Mouse (Mus musculus) fibroblast of lung, adult 2 months (primary cell): ENCODE measurements around the gene Ppp2r3a.
A peak's percentile ranks its signal among the peaks of the same experiment; 100 is the strongest.

Source experiments
- DNase-seq: peaks from one replicate; pipeline ENCODE4 v3.0.0-alpha.2; 2011; ENCODE audit warnings: low read depth

The Ppp2r3a gene

GRCm38 (mm10) chr9:101250981-101251643, 483 bp downstream of the Ppp2r3a start:
- no peak for DNase-seq

DNA sequence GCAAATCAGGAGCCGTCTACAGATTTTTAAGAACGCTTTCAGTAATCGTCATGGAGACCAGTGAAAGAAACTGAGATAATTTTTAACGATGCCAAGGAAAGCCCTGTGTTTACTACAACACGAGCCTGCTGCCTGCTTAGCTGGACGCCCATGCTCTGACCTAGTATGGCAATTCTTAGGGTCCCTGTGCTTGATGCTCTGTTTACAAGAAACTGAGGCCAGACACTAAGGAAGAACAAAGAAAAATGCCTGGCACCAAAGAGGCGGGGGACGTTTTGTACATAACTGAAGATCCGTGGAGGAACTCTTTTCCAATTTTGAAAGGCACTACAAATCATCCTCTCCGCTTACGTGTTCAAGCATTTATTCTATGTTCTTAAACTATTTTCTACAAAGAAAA, 1.1 kb downstream of the Ppp2r3a start:
- DNase-seq = no peak

DNA sequence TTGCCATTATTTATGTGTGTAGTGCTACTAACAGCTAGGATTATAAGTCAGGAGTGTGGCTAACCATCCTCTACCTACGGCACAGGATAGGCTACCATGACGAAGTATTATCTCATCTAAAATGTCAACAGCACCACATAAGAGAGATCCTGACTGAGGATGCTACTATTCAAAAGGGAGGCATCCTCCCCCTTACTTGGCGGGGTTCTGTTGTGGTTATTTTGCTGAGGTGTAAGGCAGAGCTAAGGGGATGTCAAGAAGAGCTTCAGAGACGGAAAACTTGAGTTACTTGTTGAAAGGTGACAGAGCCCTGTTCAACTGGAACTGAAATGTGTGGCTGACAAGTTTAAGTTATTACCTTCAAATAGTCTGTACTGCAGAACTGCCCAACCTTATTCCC, 2.0 kb downstream of the Ppp2r3a start:
- no peak for DNase-seq

DNA sequence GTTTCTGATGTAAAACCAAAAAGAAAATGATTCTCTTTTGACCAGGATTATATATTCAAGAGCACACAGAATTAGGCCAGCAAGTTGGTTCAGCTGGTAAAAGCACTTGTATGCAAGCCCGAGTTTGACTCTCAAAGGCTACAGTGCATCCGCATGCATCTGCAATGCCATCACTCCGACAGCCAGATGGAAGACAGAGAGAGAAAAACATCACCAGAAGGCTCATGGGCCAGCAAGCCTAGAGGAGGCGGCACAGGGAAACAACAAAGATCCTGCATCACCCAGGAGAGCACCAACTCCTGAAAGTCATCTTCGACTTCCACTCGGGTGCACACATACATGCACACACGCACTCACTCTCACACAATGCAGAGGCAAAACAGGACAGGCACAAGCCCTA, 4.1 kb downstream of the Ppp2r3a start:
- DNase-seq = no peak

- DNase-seq = no peak
Measured at GRCm38 (mm10) chr9:101245493-101245892, 6.1 kb downstream of the Ppp2r3a start.

DNA sequence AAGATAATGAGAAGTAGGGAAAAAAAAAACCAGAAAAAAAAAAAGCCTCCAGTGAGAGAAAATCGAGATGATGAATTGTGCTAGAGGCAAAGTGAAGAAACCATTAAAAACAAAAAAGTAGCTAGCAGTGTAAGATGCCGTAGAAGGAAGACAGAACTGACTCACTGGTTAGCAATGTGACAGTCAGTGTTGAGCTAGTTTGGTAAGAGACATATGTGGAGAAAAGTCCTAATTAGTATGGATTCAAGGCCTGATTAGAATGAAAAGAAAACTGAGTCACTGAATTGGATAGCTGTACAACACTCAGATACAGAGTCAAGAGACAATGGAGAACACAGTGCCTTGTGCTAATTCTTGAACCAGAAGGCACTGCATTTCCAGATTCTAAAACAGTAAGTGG, 7.9 kb downstream of the Ppp2r3a start:
- DNase-seq = no peak

DNA sequence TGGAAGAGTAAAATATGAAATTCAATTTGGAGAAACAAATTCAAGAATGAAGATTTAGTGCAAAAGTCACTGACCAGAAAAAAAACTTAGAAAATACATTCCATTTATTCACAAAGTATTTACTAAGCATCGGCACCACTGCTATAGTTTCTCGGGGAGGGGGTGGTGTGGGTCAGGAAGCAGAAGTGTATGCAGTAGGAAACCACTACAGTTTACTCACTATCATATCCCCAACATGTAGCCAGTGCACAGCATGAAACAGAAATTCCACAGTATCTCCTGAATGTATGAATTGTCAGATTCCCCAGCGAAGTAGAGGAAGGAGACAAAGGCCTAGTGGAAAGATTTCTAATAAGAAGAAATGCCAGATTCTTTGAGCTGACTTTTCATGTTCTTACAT, 11.4 kb downstream of the Ppp2r3a start:
- no peak for DNase-seq

- no peak for DNase-seq
Measured at GRCm38 (mm10) chr9:101235786-101236185, 15.8 kb downstream of the Ppp2r3a start.

- no peak for DNase-seq
Measured at GRCm38 (mm10) chr9:101232034-101232433, 19.6 kb downstream of the Ppp2r3a start.

GRCm38 (mm10) chr9:101230028-101230427, 21.6 kb downstream of the Ppp2r3a start:
- DNase-seq = no peak

- peak; percentile 51 for DNase-seq
Measured at GRCm38 (mm10) chr9:101228892-101229291, 22.7 kb downstream of the Ppp2r3a start.

DNA sequence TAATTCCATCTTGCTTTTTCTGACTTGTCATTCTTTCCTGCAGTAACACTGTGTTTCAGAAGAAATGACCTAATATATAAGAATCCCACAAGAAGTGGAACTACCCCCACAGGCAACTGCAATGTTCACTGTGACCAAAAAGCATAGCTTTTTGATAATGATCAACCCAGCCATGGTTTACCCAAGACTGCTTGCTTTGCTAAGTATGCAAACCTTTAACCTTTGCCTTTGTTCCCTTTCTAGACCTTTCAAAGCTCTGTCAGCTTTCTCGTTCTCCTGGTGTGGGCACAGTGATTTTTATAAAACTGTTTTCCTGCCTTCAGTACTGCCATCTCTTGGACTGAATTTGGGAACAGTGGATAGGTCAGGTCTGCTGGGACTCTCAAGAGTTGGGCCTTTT, 43.6 kb downstream of the Ppp2r3a start:
- DNase-seq = no peak

- DNase-seq = no peak
Measured at GRCm38 (mm10) chr9:101206516-101206915, 45.1 kb downstream of the Ppp2r3a start.

- no peak for DNase-seq
Measured at GRCm38 (mm10) chr9:101205216-101205615, 46.4 kb downstream of the Ppp2r3a start.

- no peak for DNase-seq
Measured at GRCm38 (mm10) chr9:101204059-101204458, 47.5 kb downstream of the Ppp2r3a start.

DNA sequence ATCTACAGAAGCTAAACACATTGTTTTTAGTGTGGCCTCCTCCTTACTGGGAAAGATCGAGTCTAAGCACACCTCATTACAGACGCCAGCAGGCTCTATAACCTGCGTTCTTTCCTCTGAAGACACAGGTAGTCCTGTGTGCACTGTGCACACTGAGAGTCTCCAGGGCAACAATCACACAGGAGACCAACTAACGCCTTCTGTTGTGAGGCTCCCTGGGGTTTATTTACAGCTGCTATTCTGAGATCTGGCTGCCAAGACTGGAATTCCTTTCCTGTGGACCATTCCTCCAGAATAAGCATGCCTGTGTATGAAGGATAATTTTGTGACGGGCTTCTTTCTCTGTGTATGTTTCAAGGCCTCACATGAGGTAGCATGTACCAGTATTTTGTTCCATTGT, 51.0 kb downstream of the Ppp2r3a start:
- DNase-seq = no peak

DNA sequence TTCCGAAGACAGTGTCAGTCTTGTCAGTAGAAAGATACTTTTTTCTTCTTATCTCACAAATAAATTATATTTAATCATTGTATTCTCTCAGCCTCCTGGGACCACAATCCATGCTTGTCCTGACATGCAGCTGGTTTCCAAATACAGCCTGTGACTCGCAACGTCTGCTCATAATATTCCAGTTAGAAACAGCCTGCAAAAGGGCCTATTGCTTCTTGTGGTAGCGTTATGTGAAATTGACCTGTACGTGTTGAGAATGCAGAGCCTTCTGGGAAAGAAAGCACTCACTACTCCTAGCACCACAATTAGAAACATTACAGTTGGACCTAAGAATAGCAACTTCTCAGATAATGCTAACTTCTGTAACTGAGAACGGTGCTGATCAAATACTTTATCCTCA, 52.8 kb downstream of the Ppp2r3a start:
- DNase-seq = no peak

DNA sequence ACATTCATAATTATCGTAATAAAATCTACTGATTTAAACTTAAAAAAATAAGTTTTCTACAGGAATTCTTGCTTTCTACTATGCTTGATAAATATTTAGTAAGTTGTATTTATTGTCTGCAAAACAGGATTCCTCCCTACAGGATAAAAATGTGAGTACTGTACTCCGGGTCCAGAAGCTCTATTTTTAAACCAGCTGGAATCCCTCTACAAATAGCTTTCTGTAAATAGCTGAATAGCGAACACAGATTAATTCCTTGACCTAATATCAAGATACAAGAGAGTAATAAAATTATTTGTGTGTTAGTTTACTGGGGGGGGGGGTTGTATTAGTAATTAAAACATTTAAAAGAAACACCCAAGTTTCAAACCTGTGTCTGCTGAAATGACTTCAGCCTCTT, 53.3 kb downstream of the Ppp2r3a start:
- DNase-seq = no peak

- peak; percentile 84 for DNase-seq
Measured at GRCm38 (mm10) chr9:101181962-101182701, 69.5 kb downstream of the Ppp2r3a start.

DNA sequence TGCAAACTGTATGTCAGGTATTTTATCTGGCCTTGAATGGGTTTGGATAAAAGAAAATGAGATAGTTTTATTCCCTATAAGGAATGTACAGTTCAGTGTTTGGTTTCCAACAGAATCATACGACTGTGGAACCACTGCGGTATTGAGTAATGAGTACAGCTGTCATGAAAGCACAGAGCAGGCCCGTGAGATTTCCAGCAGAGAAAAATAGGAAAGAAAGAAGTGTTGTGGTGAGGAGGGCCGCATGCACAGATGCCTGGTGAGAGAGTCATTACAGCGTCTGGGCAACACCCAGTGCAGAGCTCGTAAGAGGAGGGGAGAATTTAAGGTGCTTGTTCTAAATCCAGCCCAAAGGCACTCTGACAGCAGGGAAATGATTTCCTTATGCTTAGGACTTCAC, 70.3 kb downstream of the Ppp2r3a start:
- DNase-seq = peak; percentile 77

DNA sequence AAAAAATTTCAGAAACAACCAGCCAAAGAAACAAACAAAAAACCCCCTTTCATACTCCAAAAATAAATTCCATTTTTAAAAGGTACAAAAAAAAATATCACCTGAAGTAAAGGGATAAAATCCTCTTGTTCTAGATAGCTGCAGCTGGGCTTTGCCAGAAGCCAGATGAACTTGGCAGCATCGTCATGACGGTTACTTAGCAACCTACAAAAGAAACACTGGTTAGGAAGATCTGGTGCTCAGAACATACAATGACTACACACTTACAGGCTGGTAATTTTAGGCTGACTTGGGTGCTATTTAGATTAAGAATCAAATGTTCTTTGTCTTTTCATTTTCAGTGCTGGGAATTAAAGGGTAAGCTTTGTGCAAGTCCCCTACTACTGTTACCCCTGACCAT, 71.4 kb downstream of the Ppp2r3a start:
- DNase-seq = no peak

DNA sequence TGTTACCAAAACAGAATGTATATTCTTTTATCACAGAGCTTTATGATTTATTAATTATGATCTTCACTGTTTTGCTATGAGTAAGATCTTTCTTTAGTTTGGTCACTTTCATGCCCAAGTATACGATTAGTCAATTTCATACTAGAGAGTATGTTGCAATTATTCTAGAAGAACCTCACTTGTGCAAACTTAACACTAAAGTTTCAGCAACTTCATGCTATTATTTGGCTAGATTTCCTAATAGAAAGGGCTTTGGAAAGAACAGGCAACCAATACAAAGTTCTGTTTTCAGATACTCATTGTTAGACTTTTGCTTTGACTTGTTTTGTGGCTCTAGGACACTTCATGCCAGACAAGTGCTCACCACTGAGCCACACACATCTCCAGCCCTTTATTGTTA, 91.0 kb downstream of the Ppp2r3a start:
- DNase-seq = no peak

GRCm38 (mm10) chr9:101160092-101160491, 91.5 kb downstream of the Ppp2r3a start:
- DNase-seq = no peak

- peak; percentile 19 for DNase-seq
Measured at GRCm38 (mm10) chr9:101159431-101159830, 92.2 kb downstream of the Ppp2r3a start.
